Mouse (Mus musculus) hindbrain, embryonic 11.5 days (tissue): ENCODE data around the gene Elavl3. TPM values are rescaled to one million over a fixed set of nuclear protein-coding genes. Genes with fewer than 3 reads are reported as not detected.

Experiments
- ATAC-seq: fragments of 200-750 bp; cut with Nextera tagmentation; 2 replicates; pipeline ENCODE4 v1.8.0; 2017; ENCODE audit warnings: mild to moderate bottlenecking, moderate TSS enrichment, moderate library complexity; ENCODE audit not compliant: low FRiP score
- DNase-seq: peaks from one replicate; pipeline ENCODE4 v3.0.0-alpha.2; 2015; ENCODE audit warnings: low spot score
- H3K27ac ChIP-seq: fragments of 300-500 bp; sonication (generic); 2 replicates; pipeline ENCODE4 v1.5.1; 2014; ENCODE audit warnings: mild to moderate bottlenecking, low read depth, low read length
- H3K27me3 ChIP-seq: fragments of 300-500 bp; sonication (generic); 2 replicates; pipeline ENCODE4 v1.6.1; 2014; ENCODE audit warnings: mild to moderate bottlenecking, low read length, moderate library complexity, mixed read lengths; ENCODE audit not compliant: control insufficient read depth, insufficient read depth
- H3K36me3 ChIP-seq: fragments of 300-500 bp; sonication (generic); 2 replicates; pipeline ENCODE4 v1.6.1; 2014; ENCODE audit warnings: mild to moderate bottlenecking, low read length, moderate library complexity, mixed read lengths; ENCODE audit not compliant: control insufficient read depth, insufficient read depth
- H3K4me1 ChIP-seq: fragments of 300-500 bp; sonication (generic); replicated peaks from 2 replicates; pipeline ENCODE4 v1.6.1; 2014; ENCODE audit warnings: low read length, mixed read lengths; ENCODE audit not compliant: control insufficient read depth, insufficient read depth
- H3K4me2 ChIP-seq: fragments of 300-500 bp; sonication (generic); replicated peaks from 2 replicates; pipeline ENCODE4 v1.6.1; 2014; ENCODE audit warnings: mild to moderate bottlenecking, low read depth, low read length
- H3K4me3 ChIP-seq: fragments of 300-500 bp; sonication (generic); 2 replicates; pipeline ENCODE4 v1.5.1; 2014; ENCODE audit warnings: low read depth, low read length
- H3K9ac ChIP-seq: fragments of 300-500 bp; sonication (generic); 2 replicates; pipeline ENCODE4 v1.6.1; 2014; ENCODE audit warnings: low read depth, low read length
- H3K9me3 ChIP-seq: fragments of 300-500 bp; sonication (generic); 2 replicates; pipeline ENCODE4 v1.6.1; 2016; ENCODE audit warnings: low read length; ENCODE audit not compliant: control insufficient read depth
- WGBS: fragments of 180-500 bp; shearing (Covaris S2); extraction: QIAGEN DNeasy Blood & Tissue Kit; methylation state at CpG from one replicate; pipeline ENCODE4 v1.1.7; 2014; 5-methylcytosine and 5-hydroxymethylcytosine counted together
- polyA plus RNA-seq: library from polyadenylated mRNA; unstranded; fragments of >200 nt; fragmentation: Nextera tagmentation; extraction: Ambion mirVana; gene quantifications from 2 replicates; pipeline ENCODE4 v1.2.1, GENCODE M21; 2014

The Elavl3 gene
- polyA plus RNA-seq, 1 experiment from 2014 or later: 85.2 TPM

DNA sequence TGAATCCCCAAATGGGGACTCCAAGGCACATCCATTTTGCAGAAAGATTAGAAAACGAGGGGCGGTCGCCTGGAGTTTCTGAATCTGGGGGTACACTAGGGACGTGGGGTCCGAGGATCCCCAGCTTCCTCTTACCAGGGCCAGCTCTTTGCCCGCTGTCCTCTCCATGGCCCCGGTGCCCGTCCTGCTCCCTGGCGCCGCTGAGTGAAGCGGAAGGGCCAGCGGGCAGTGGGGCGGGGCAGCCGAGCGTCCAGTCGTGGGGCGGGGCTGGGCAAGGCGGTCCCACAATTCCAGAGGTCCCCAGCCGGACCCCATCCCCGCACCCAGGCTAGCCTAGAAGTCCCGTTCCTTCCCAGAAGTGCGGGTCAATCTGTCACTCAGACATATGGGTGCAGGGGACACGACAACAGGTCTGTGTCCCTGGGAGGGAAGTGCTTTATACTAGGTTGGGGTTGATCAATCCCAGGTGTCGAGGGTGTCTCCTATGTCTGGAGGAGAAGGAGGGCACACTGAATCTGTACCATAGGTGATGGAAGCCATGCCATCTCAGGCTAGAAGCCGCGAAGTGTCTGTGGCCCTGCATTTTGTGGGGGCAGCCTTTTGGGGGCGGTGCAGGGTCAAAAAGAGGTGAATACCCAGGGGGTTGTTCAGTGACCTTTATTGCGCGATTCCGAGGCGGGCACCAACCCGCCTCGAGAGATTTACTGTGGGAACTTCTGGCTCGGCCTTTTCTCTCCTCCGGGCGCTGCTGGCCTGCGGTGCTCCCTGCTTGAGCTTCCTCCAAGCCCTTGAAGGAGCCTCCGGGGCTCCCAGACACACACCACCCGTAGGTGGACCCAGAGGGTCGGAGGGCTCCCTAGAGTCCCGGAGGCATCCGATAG lies 62.4 kb downstream of the Elavl3 start, which contains the start of gene Rgl3:
Rgl3 (minus strand) TSS at position 217 of the 881 bp plus-strand sequence.
- DNase-seq (peak; percentile 55), ATAC-seq (peak; percentile 45; the same call in 1 of the 2 replicates)
- peaks cover 60% of the 10 kb centered on the region for H3K27me3 ChIP-seq
- H3K36me3 ChIP-seq: no peaks in the 10 kb centered on the region
- H3K4me1 ChIP-seq: peaks cover 4% of the 10 kb centered on the region; the same call in 1 of the 2 replicates
- no peaks in the 10 kb centered on the region for H3K9me3 ChIP-seq
- no peak within 1 kb of the TSS for H3K27ac ChIP-seq
- H3K4me2 ChIP-seq: peak within 1 kb of the TSS; percentile 46
- H3K4me3 ChIP-seq: peak within 1 kb of the TSS; percentile 27
- WGBS: 1% methylated on average over 42 of the region's 42 CpGs
- 0 out of 2 replicates have a peak within 1 kb of the TSS, but pooled peaks have one; percentile 4 for H3K9ac ChIP-seq

DNA sequence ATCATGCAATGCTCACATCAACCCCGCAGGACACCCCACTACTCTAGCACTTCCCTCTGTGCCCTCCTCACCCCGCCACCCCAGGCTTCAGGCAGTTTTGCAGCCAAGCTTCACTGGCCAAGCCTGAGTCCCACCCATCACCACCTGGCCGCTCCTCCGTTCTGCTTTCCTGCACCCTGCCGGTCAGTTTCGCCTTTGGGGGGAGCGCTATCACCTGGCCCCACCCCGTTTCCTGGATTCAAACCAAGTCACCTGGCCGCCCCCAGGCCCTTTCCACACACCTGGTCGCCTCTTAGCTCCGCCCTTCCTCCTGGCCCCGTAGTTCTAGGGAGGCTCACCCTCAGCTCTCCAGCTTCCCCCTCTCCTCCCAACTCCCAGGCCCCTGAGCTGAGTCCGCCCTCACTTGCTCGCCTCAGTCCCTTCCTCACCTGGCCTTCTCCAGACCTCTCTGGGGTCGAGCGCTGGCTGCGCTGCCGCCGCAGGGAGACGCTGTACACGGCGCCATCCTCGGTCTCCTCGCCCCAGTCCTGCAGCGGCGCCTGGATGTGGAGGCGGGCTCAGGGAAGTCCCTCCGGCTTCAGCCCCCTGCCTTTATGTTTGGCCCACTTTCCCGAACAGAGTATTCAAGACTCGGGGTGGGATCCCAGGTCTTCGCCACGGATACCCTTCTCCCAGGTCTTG lies 63.3 kb downstream of the Elavl3 start:
- peaks cover 60% of the 10 kb centered on the region for H3K27me3 ChIP-seq
- no peaks in the 10 kb centered on the region for H3K9me3 ChIP-seq
- H3K4me1 ChIP-seq: peaks cover 4% of the 10 kb centered on the region; the same call in 1 of the 2 replicates
- peak overlapping the region; percentile 27 for H3K4me3 ChIP-seq
- under 1% methylated on average over 31 of the region's 32 CpGs for WGBS
- H3K36me3 ChIP-seq: no peaks in the 10 kb centered on the region
- H3K4me2 ChIP-seq: peak overlapping the region; percentile 46
- ATAC-seq (peak; percentile 31; the same call in 1 of the 2 replicates), DNase-seq (peak; percentile 46)
- 0 out of 2 replicates have a peak overlapping the region, but pooled peaks have one; percentile 4 for H3K9ac ChIP-seq
- no peak overlapping the region for H3K27ac ChIP-seq

DNA sequence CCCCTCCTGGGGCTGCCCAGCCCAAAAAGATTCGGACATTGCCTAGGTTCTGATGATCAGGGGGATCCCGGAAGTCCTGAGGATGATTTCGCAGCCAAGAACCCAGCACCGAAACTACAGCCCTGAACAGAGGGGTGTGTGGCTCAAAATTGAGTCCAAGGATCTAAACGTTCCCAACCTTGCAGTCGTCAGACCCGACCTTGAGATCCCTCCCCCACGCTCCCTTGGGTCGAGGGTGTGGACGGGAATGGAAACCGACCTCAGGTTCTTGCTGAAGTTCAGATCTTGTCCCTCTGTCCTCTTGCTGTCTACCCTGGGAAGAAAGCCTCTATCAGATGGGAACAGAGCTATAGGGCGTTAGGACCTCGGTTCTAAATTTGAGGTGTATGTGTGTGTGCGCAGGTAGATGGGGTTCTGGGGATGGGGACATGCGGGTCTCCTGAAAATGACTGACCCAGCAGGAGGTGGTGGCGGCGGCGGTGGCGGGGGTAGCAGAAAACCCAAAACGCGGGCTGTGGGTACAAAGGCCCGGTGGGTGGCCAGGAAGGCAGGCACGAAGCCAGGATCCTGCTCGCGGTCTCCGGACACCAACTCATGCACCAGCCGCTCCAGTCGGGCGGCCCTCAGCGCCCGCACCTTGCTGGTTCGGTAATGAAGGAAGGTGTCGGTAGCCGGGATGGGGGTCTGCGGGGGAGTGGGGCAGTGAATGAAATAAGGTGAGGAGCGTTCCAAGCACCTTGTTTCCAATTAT lies 64.1 kb downstream of the Elavl3 start:
- Histone ChIP-seq H3K9ac (no peak overlapping the region), H3K9me3 (no peaks in the 10 kb centered on the region), H3K4me1 (peaks cover 4% of the 10 kb centered on the region; the same call in 1 of the 2 replicates), H3K27me3 (peaks cover 60% of the 10 kb centered on the region), H3K4me3 (peak overlapping the region; percentile 27), H3K36me3 (no peaks in the 10 kb centered on the region), H3K4me2 (no peak overlapping the region), H3K27ac (no peak overlapping the region)
- 9% methylated on average over 33 of the region's 36 CpGs for WGBS
- DNase-seq: peak; percentile 23
- no peak for ATAC-seq

DNA sequence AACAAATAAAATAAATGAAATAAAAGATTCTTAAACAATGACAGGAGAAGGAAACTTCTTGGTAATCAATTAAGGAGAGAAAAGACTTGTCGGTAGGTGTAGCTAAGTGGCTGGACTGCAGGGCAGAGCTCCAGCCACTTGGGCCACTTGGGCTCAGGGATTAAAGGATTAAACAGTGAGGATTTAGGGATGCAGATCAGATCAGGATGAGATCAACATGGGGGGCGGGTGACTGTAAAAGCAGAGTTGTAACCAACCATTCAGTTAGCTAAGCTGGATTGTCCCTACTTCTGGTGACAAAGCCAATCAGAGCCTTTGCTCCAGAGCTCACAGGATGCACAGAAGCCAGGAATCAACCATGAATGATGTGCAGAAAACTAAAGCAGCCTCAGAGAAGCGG lies 67.9 kb downstream of the Elavl3 start:
- DNase-seq (no peak), ATAC-seq (no peak)
- Histone ChIP-seq H3K9me3 (no peaks in the 10 kb centered on the region), H3K27me3 (peaks cover 27% of the 10 kb centered on the region), H3K36me3 (no peaks in the 10 kb centered on the region), H3K4me1 (no peaks in the 10 kb centered on the region; the same call in 1 of the 2 replicates), H3K9ac (no peak overlapping the region), H3K27ac (no peak overlapping the region), H3K4me2 (no peak overlapping the region), H3K4me3 (no peak overlapping the region)
- 34% methylated on average over 3 of the region's 3 CpGs for WGBS

DNA sequence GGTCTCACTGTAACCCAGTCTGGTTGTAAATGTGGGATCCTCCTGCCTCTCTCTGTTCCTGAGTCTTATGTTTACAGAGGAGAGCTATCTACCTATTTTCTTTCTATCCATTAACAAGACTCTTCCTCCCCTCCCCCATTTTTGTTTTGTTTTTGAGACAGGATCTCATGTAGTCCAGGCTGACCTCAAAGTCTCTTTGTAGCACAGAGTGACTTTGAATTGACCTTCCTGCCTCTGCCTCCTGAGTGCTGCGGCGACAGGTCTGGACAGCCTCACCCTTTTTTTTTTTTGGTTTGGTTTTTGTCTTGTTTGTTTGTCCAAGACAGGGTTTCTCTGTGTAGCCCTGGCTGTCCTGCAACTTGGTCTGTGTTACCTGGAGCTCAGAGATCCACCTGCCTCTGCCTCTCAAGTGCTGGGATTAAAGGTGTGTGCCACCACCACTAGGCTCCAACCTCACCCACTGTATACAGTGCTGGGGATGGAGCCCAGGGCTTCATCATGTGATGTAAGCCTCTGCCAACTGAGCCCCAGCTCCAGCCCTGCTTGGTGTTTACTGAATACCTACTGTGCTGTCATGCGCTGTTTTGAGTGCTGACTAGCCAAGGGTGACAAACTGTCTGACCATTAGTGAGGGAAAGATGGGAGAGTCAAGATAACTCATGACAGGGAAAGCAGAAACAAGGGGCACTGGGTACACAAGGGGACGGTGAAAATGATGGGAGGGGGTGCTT lies 73.3 kb downstream of the Elavl3 start:
- no peaks in the 10 kb centered on the region for H3K36me3 ChIP-seq
- no peak overlapping the region for H3K27ac ChIP-seq
- WGBS: 91% methylated on average over 4 of the region's 4 CpGs
- DNase-seq: no peak
- no peak overlapping the region for H3K4me2 ChIP-seq
- no peaks in the 10 kb centered on the region for H3K27me3 ChIP-seq
- ATAC-seq: no peak
- H3K9me3 ChIP-seq: no peaks in the 10 kb centered on the region
- no peak overlapping the region for H3K4me3 ChIP-seq
- no peaks in the 10 kb centered on the region for H3K4me1 ChIP-seq
- no peak overlapping the region for H3K9ac ChIP-seq

DNA sequence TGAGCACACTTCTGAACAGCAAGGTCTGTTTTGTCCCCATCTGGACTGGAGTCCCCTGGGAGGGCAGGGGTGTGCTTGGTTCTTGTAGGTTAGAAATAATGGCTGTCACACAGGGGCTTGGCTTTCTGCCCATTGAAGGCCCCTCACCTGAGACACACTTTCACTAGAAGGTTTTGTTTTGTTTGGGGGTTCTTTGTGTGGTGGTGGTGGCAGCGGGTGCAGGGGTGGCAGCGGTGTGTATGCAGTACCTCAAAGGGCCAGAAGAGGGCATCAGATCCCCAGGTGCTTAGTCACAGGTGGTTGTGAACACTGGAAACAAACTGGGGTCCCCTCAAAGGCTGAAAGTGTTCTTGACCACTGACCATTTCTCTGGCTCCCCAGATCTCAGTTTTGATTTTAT lies 73.9 kb downstream of the Elavl3 start:
- WGBS: 17% methylated on average over 2 of the region's 2 CpGs
- no peak overlapping the region for H3K4me3 ChIP-seq
- no peak overlapping the region for H3K9ac ChIP-seq
- H3K4me1 ChIP-seq: no peaks in the 10 kb centered on the region
- H3K27ac ChIP-seq: no peak overlapping the region
- DNase-seq (peak; percentile 42), ATAC-seq (no peak)
- H3K36me3 ChIP-seq: no peaks in the 10 kb centered on the region
- no peak overlapping the region for H3K4me2 ChIP-seq
- no peaks in the 10 kb centered on the region for H3K9me3 ChIP-seq
- H3K27me3 ChIP-seq: no peaks in the 10 kb centered on the region

DNA sequence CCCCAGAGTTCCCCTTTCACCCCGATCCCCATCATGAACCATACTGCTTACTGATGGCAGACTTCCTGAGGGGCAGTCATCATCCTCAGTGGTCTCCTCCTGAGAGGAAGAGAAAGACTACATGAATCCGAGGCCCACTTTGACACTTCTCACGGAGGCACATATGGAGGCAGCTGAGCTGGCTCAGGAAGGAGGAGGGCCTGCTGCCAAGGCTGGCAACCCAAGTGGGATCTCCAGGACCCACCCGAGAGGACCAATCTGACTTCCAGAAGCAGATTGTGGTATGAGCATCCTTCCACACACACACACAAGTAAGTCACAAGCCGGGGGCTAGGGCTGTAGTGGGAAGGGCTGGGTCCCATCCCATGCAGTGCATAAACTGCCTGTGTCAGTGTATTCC lies 74.5 kb downstream of the Elavl3 start:
- H3K4me2 ChIP-seq: no peak overlapping the region
- no peak overlapping the region for H3K9ac ChIP-seq
- H3K36me3 ChIP-seq: no peaks in the 10 kb centered on the region
- DNase-seq (no peak), ATAC-seq (no peak)
- WGBS: 89% methylated on average over 5 of the region's 5 CpGs
- no peaks in the 10 kb centered on the region for H3K9me3 ChIP-seq
- H3K27ac ChIP-seq: no peak overlapping the region
- H3K27me3 ChIP-seq: no peaks in the 10 kb centered on the region
- no peak overlapping the region for H3K4me3 ChIP-seq
- no peaks in the 10 kb centered on the region for H3K4me1 ChIP-seq

DNA sequence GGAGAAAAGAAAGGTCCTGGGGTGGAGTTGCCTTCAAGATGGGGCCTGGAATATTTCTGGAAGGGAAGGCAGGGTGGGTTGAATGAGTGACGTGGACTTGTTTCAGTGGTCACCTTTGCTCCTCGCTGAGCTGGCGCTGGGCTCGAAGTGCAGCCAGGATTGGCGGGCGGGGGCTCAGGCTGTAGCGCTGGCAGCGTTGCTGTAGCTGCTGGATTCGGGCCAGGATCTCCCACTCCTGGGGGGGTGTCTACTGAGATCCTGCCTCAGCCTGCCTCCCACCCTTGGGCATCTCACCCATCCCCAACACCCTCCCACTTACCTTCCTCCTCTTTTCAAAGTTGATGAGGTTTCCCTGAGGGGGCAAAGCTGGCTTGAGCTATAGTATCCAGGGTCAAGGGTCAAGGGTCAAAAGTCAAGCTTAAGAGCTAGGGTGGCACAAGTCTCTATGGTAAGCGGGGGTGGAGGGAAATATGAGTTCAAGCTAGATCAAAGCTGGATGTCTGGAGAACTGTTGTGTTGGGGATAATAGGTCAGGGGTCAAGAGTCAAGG lies 75.1 kb downstream of the Elavl3 start:
- H3K9ac ChIP-seq: no peak overlapping the region
- no peaks in the 10 kb centered on the region for H3K36me3 ChIP-seq
- H3K4me2 ChIP-seq: no peak overlapping the region
- H3K9me3 ChIP-seq: no peaks in the 10 kb centered on the region
- ATAC-seq (no peak), DNase-seq (no peak)
- no peak overlapping the region for H3K4me3 ChIP-seq
- no peak overlapping the region for H3K27ac ChIP-seq
- no peaks in the 10 kb centered on the region for H3K4me1 ChIP-seq
- WGBS: 90% methylated on average over 10 of the region's 10 CpGs
- no peaks in the 10 kb centered on the region for H3K27me3 ChIP-seq
